Comparison of ENCODE assay signal across 9 mouse cellular contexts in the genomic region with DNA sequence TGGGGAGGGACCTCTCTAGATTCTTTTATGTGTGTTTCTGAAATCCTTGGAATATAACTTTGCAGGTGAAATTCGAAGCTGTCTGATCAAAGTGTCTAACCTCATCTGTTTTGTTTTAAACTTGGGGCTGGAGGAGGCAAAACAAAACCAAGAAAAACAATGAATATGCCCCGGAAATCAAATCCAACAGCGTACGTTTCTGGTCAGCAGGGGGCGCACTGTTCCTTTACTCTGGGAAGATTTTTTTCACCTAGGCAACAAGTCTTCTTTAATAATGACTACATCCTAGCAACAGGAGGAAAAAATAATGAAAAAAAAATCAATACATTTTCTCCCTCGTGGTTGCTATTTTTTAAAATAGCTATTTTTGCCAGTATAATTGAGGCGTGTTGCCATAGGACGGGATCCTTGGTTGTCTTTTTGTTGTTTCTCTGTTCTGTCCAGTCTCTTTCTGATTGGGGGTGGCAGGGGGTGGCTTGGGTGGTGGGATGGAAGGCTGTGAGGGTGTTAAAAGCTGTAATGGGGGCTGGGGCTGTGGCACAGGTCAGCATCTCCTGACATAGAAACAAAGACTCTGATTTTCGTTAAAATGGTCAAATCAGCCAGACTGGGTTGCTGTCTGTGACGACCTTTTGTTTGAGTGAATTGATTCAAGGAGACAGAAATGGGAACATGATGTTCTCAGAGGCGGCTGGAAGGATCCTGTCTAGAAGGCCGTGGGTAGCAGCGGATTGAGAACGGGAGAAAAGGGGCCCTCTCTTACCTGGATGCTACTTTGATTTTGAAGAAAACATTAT. TPM values are rescaled to one million over a fixed set of nuclear protein-coding genes. Genes with fewer than 3 reads are reported as not detected.
DNase-seq lines count a peak whose midpoint lies in the region; ATAC-seq lines count a peak whose summit lies in the region.
"Had no signal": no experiment of that assay in that cellular context is flagged by ENCODE, and none has a peak within 500 bp of the region (broad histone marks: within the 10 kb centered on the region; RNA-seq: fewer than 3 reads in every experiment).

No protein-coding gene starts in this region.

- H3K4me2 ChIP-seq in embryonic facial prominence, embryonic 12.5 days (replicated peaks), result 0 out of 2 replicates have a peak overlapping the region, but pooled peaks have one; percentile 17
- H3K4me2 ChIP-seq in heart, embryonic 13.5 days, result peak overlapping the region; percentile 41
- H3K4me2 ChIP-seq: liver, embryonic 15.5 days had no signal

- H3K36me3 ChIP-seq in embryonic facial prominence, embryonic 12.5 days, result no peaks in the 10 kb centered on the region
- no peaks in the 10 kb centered on the region for H3K36me3 ChIP-seq in heart, embryonic 13.5 days
- H3K36me3 ChIP-seq: liver, embryonic 15.5 days had no signal

- peak; percentile 68 to 75 for DNase-seq in CD8-positive naive resting alpha-beta T cell, adult 2 months (ENCODE audit: low read depth in 2 of 2, low spot score in 2 of 2)
- peak; percentile 87 for DNase-seq in adrenal gland, postnatal 14 days
- DNase-seq in layer of hippocampus, adult 11-12 months (ENCODE audit: low spot score), result peak; percentile 88
- peak; percentile 84 for DNase-seq in lung, postnatal 10 days
- DNase-seq in retina, postnatal 7 days (ENCODE audit: low read depth, low spot score), result peak; percentile 48
- DNase-seq in urinary bladder, postnatal 10 days (ENCODE audit: low spot score), result peak; percentile 28

- no peaks in the 10 kb centered on the region for H3K27me3 ChIP-seq in embryonic facial prominence, embryonic 12.5 days
- H3K27me3 ChIP-seq in heart, embryonic 13.5 days (replicated peaks), result no peaks in the 10 kb centered on the region
- H3K27me3 ChIP-seq: liver, embryonic 15.5 days had no signal

- H3K4me3 ChIP-seq in embryonic facial prominence, embryonic 12.5 days, result no peak overlapping the region
- peak overlapping the region; percentile 29 for H3K4me3 ChIP-seq in heart, embryonic 13.5 days
- H3K4me3 ChIP-seq: liver, embryonic 15.5 days had no signal

- no peak for ATAC-seq in embryonic facial prominence, embryonic 12.5 days (ENCODE audit: insufficient number of reproducible peaks, insufficient read depth, low FRiP score, low TSS enrichment)
- no peak for ATAC-seq in heart, embryonic 13.5 days (ENCODE audit: extremely low read depth, insufficient number of reproducible peaks, low FRiP score, low TSS enrichment)

- H3K4me1 ChIP-seq in embryonic facial prominence, embryonic 12.5 days, result no peaks in the 10 kb centered on the region
- H3K4me1 ChIP-seq in heart, embryonic 13.5 days, result no peaks in the 10 kb centered on the region
- H3K4me1 ChIP-seq: liver, embryonic 15.5 days had no signal

- WGBS in embryonic facial prominence, embryonic 12.5 days, result 27% methylated on average over 14 of the region's 14 CpGs
- 33% methylated on average over 14 of the region's 14 CpGs for WGBS in heart, embryonic 13.5 days

- no peak overlapping the region for H3K9ac ChIP-seq in embryonic facial prominence, embryonic 12.5 days
- H3K9ac ChIP-seq in heart, embryonic 13.5 days, result no peak overlapping the region
- H3K9ac ChIP-seq: liver, embryonic 15.5 days had no signal

- H3K27ac ChIP-seq in embryonic facial prominence, embryonic 12.5 days, result no peak overlapping the region
- no peak overlapping the region for H3K27ac ChIP-seq in heart, embryonic 13.5 days (replicated peaks)
- H3K27ac ChIP-seq: liver, embryonic 15.5 days had no signal

- no peaks in the 10 kb centered on the region for H3K9me3 ChIP-seq in embryonic facial prominence, embryonic 12.5 days
- no peaks in the 10 kb centered on the region for H3K9me3 ChIP-seq in heart, embryonic 13.5 days
- H3K9me3 ChIP-seq: liver, embryonic 15.5 days had no signal

RNA-seq across cellular contexts. Expression of a gene that starts 5.8 kb away (rescaled TPM):
- total RNA-seq in adrenal gland, postnatal 14 days (2021), result 4.5 and 109 TPM in 2 replicates
- polyA plus RNA-seq in embryonic facial prominence, embryonic 12.5 days (2016; fragmentation: Nextera tagmentation; extraction: Ambion mirVana), result not detected in 2 replicates
- 0.05 and 0.24 TPM in 2 replicates for polyA plus RNA-seq in heart, embryonic 13.5 days (2015; fragmentation: Nextera tagmentation; extraction: Ambion mirVana)

RNA-seq across cellular contexts. Expression of a gene that starts 43.2 kb away (rescaled TPM):
- 29.9 and 37.0 TPM in 2 replicates for total RNA-seq in adrenal gland, postnatal 14 days (2021)
- 55.4 and 59.7 TPM in 2 replicates for polyA plus RNA-seq in embryonic facial prominence, embryonic 12.5 days (2016; fragmentation: Nextera tagmentation; extraction: Ambion mirVana)
- 31.6 and 37.8 TPM in 2 replicates for polyA plus RNA-seq in heart, embryonic 13.5 days (2015; fragmentation: Nextera tagmentation; extraction: Ambion mirVana)

RNA-seq across cellular contexts. Expression of a gene that starts 50.9 kb away (rescaled TPM):
- 1.3 TPM in 1 of 2 replicates, not detected in the other for total RNA-seq in adrenal gland, postnatal 14 days (2021)
- polyA plus RNA-seq in embryonic facial prominence, embryonic 12.5 days (2016; fragmentation: Nextera tagmentation; extraction: Ambion mirVana), result not detected in 2 replicates
- not detected in 2 replicates for polyA plus RNA-seq in heart, embryonic 13.5 days (2015; fragmentation: Nextera tagmentation; extraction: Ambion mirVana)

Comparison
In these comparisons a context has a peak if more than half of its experiments do, and no peak if none do; other contexts are left out.
1. DNase-seq: peak in every context shown above with its lines; median percentile 88 in layer of hippocampus, adult 11-12 months; 87 in adrenal gland, postnatal 14 days; 84 in lung, postnatal 10 days; 72 in CD8-positive naive resting alpha-beta T cell, adult 2 months; 48 in retina, postnatal 7 days; 28 in urinary bladder, postnatal 10 days.